9 mouse cellular contexts compared by ENCODE assay signal in genomic region chr6:137759681-137760080, GRCm38 (mm10). TPM values are rescaled to one million over a fixed set of nuclear protein-coding genes. Genes with fewer than 3 reads are reported as not detected.
DNase-seq lines count a peak whose midpoint lies in the region; ATAC-seq and TF ChIP-seq lines count a peak whose summit lies in the region.
"Had no signal": no experiment of that assay in that cellular context is flagged by ENCODE, and none has a peak within 500 bp of the region (broad histone marks: within the 10 kb centered on the region; RNA-seq: fewer than 3 reads in every experiment).

No protein-coding gene starts in this region.

- no peak overlapping the region for H3K4me2 ChIP-seq in lung, embryonic 16.5 days (ENCODE audit: low read depth, low read length)
- H3K4me2 ChIP-seq in intestine, postnatal 0 days (replicated peaks; ENCODE audit: low read depth): 0 out of 2 replicates have a peak overlapping the region, but pooled peaks have one; percentile 9
- no peak overlapping the region for H3K4me2 ChIP-seq in stomach, embryonic 15.5 days

- peak overlapping the region; percentile 67 for H3K27ac ChIP-seq in heart, embryonic 10.5 days
- no peak overlapping the region for H3K27ac ChIP-seq in lung, embryonic 16.5 days (ENCODE audit: low read length)
- no peak overlapping the region for H3K27ac ChIP-seq in intestine, postnatal 0 days (ENCODE audit: low read depth, low read length)
- H3K27ac ChIP-seq in stomach, embryonic 15.5 days: no peak overlapping the region

- H3K27me3 ChIP-seq in heart, embryonic 10.5 days (ENCODE audit: insufficient read depth, poor library complexity, severe bottlenecking): no peaks in the 10 kb centered on the region
- H3K27me3 ChIP-seq in lung, embryonic 16.5 days (ENCODE audit: control insufficient read depth, insufficient read depth, low read depth, low read length): no peaks in the 10 kb centered on the region
- H3K27me3 ChIP-seq in intestine, postnatal 0 days (replicated peaks; ENCODE audit: control insufficient read depth, insufficient read depth, low read length): no peaks in the 10 kb centered on the region
- H3K27me3 ChIP-seq in stomach, embryonic 15.5 days (replicated peaks): no peaks in the 10 kb centered on the region

- H3K9me3 ChIP-seq in heart, embryonic 10.5 days: no peaks in the 10 kb centered on the region
- H3K9me3 ChIP-seq in lung, embryonic 16.5 days (ENCODE audit: control insufficient read depth, low read length): no peaks in the 10 kb centered on the region
- H3K9me3 ChIP-seq in intestine, postnatal 0 days (ENCODE audit: control insufficient read depth): no peaks in the 10 kb centered on the region
- no peaks in the 10 kb centered on the region for H3K9me3 ChIP-seq in stomach, embryonic 15.5 days

- 44% methylated on average over 8 of the region's 8 CpGs for WGBS in heart, embryonic 10.5 days
- WGBS in lung, embryonic 16.5 days: 32% methylated on average over 8 of the region's 8 CpGs
- 35% methylated on average over 8 of the region's 8 CpGs for WGBS in intestine, postnatal 0 days
- 37% methylated on average over 8 of the region's 8 CpGs for WGBS in stomach, embryonic 15.5 days

- 0 out of 2 replicates have a peak overlapping the region, but pooled peaks have one; percentile 13 for H3K4me3 ChIP-seq in heart, embryonic 10.5 days
- H3K4me3 ChIP-seq in lung, embryonic 16.5 days (ENCODE audit: low read length): no peak overlapping the region
- H3K4me3 ChIP-seq in intestine, postnatal 0 days (ENCODE audit: low read depth, low read length): no peak overlapping the region
- H3K4me3 ChIP-seq in stomach, embryonic 15.5 days (replicated peaks): no peak overlapping the region

- no peak for TF ChIP-seq CTCF in intestine, postnatal 0 days (IDR thresholded peaks at IDR 0.05; ENCODE audit: low read depth)

- peak; percentile 50; the same call in 1 of the 2 replicates for ATAC-seq in lung, embryonic 16.5 days (ENCODE audit: low read depth)
- no peak for ATAC-seq in intestine, postnatal 0 days
- peak; percentile 45; the same call in 1 of the 2 replicates for ATAC-seq in stomach, embryonic 15.5 days (ENCODE audit: insufficient read depth, low FRiP score, low read depth)

- no peak overlapping the region for H3K9ac ChIP-seq in lung, embryonic 16.5 days (ENCODE audit: low read length)
- no peak overlapping the region for H3K9ac ChIP-seq in intestine, postnatal 0 days (ENCODE audit: low read depth, low read length)
- no peak overlapping the region for H3K9ac ChIP-seq in stomach, embryonic 15.5 days

- peak; percentile 75 for DNase-seq in heart, embryonic 10.5 days (ENCODE audit: low spot score)
- DNase-seq in heart, adult 8-10 months (ENCODE audit: low spot score): no peak
- DNase-seq in lung, postnatal 36 days: no peak
- DNase-seq in right cerebral cortex, postnatal 10 days (ENCODE audit: low spot score in 2 of 2): no peak
- no peak for DNase-seq in cerebellum, adult 11-12 months
- DNase-seq: cerebellum, adult 9-11 months had no signal

- H3K4me1 ChIP-seq in heart, embryonic 10.5 days: peaks cover 25% of the 10 kb centered on the region
- H3K4me1 ChIP-seq in lung, embryonic 16.5 days (replicated peaks; ENCODE audit: control insufficient read depth, insufficient read depth, low read length): peaks cover 4% of the 10 kb centered on the region
- no peaks in the 10 kb centered on the region for H3K4me1 ChIP-seq in intestine, postnatal 0 days (replicated peaks; ENCODE audit: control insufficient read depth, insufficient read depth, low read length)
- 0 out of 2 replicates have a peak, but pooled peaks cover 10% of the 10 kb centered on the region for H3K4me1 ChIP-seq in stomach, embryonic 15.5 days

- no peaks in the 10 kb centered on the region for H3K36me3 ChIP-seq in heart, embryonic 10.5 days
- no peaks in the 10 kb centered on the region for H3K36me3 ChIP-seq in lung, embryonic 16.5 days (ENCODE audit: control insufficient read depth, insufficient read depth, low read length)
- no peaks in the 10 kb centered on the region for H3K36me3 ChIP-seq in intestine, postnatal 0 days (ENCODE audit: control insufficient read depth, insufficient read depth)
- no peaks in the 10 kb centered on the region for H3K36me3 ChIP-seq in stomach, embryonic 15.5 days

RNA-seq across cellular contexts. Expression of gene Dera, which starts 5.3 kb away (rescaled TPM):
- 76.1 and 79.9 TPM in 2 replicates for polyA plus RNA-seq in heart, embryonic 10.5 days (2016; fragmentation: Nextera tagmentation; extraction: Ambion mirVana)
- 10 to 100 TPM in 1 of 4 experiments, 1 to 10 TPM in 3; 3.7 to 11.8 (median 5.5) TPM for total RNA-seq in heart, adult 8-10 months (2022)
- 65.1 and 65.9 TPM in 2 replicates for polyA plus RNA-seq in lung, embryonic 16.5 days (2015; fragmentation: Nextera tagmentation; extraction: Ambion mirVana)
- polyA plus RNA-seq in intestine, postnatal 0 days (2015; fragmentation: Nextera tagmentation; extraction: Ambion mirVana): 122 and 130 TPM in 2 replicates
- 62.2 and 72.9 TPM in 2 replicates for polyA plus RNA-seq in stomach, embryonic 15.5 days (2015; fragmentation: Nextera tagmentation; extraction: Ambion mirVana)

RNA-seq across cellular contexts. Expression of gene Strap, which starts 24.8 kb away (rescaled TPM):
- 154 and 170 TPM in 2 replicates for polyA plus RNA-seq in heart, embryonic 10.5 days (2016; fragmentation: Nextera tagmentation; extraction: Ambion mirVana)
- total RNA-seq in heart, adult 8-10 months (2022): 10 to 100 TPM; 80.2 to 90.5 (median 84.3) TPM
- 124 and 135 TPM in 2 replicates for polyA plus RNA-seq in lung, embryonic 16.5 days (2015; fragmentation: Nextera tagmentation; extraction: Ambion mirVana)
- polyA plus RNA-seq in intestine, postnatal 0 days (2015; fragmentation: Nextera tagmentation; extraction: Ambion mirVana): 71.0 and 71.4 TPM in 2 replicates
- polyA plus RNA-seq in stomach, embryonic 15.5 days (2015; fragmentation: Nextera tagmentation; extraction: Ambion mirVana): 139 and 147 TPM in 2 replicates
